9 mouse cellular contexts compared by ENCODE assay signal in genomic region chr11:95263816-95264454, GRCm38 (mm10). TPM values are rescaled to one million over a fixed set of nuclear protein-coding genes. Genes with fewer than 3 reads are reported as not detected.
DNase-seq lines count a peak whose midpoint lies in the region; ATAC-seq and TF ChIP-seq lines count a peak whose summit lies in the region.
"Had no signal": no experiment of that assay in that cellular context is flagged by ENCODE, and none has a peak within 500 bp of the region (broad histone marks: within the 10 kb centered on the region; RNA-seq: fewer than 3 reads in every experiment).

No protein-coding gene starts in this region.

- H3K9ac ChIP-seq in lung, embryonic 16.5 days (ENCODE audit: low read length), result no peak overlapping the region
- H3K9ac ChIP-seq: limb, embryonic 15.5 days had no signal

- H3K27ac ChIP-seq in lung, embryonic 16.5 days (ENCODE audit: low read length), result peak overlapping the region; percentile 70
- H3K27ac ChIP-seq: limb, embryonic 15.5 days had no signal

- 26% methylated on average over 11 of the region's 11 CpGs for WGBS in lung, embryonic 16.5 days

- no peak overlapping the region for H3K4me2 ChIP-seq in lung, embryonic 16.5 days (ENCODE audit: low read depth, low read length)
- H3K4me2 ChIP-seq: limb, embryonic 15.5 days had no signal

- DNase-seq in ZHBTc4 (ENCODE audit: low read depth, low spot score), result peak; percentile 39
- DNase-seq in heart, postnatal 4 days, result peak; percentile 75
- no peak for DNase-seq in right cerebral cortex, postnatal 14 days
- DNase-seq in layer of hippocampus, postnatal 25 days (ENCODE audit: extremely low spot score in 1 of 2, low spot score in 1 of 2), result no peak
- DNase-seq in cerebellum, adult 18-20 months, result no peak

- H3K4me1 ChIP-seq in E14TG2a.4 (replicated peaks; ENCODE audit: low read depth, low read length), result peaks cover 88% of the 10 kb centered on the region
- H3K4me1 ChIP-seq in lung, embryonic 16.5 days (replicated peaks; ENCODE audit: control insufficient read depth, insufficient read depth, low read length), result 0 out of 2 replicates have a peak, but pooled peaks cover 2% of the 10 kb centered on the region

- TF ChIP-seq CTCF in E14TG2a.4 (conservative IDR thresholded peaks at IDR 0.05; ENCODE audit: low read length), result no peak

- peak; percentile 60 for ATAC-seq in lung, embryonic 16.5 days (ENCODE audit: low read depth)

- peaks cover 34% of the 10 kb centered on the region for H3K36me3 ChIP-seq in E14TG2a.4 (ENCODE audit: insufficient read depth, low read length)
- H3K36me3 ChIP-seq in lung, embryonic 16.5 days (ENCODE audit: control insufficient read depth, insufficient read depth, low read length), result no peaks in the 10 kb centered on the region

- H3K27me3 ChIP-seq in E14TG2a.4 (ENCODE audit: insufficient read depth, low read length), result peaks cover 20% of the 10 kb centered on the region
- no peaks in the 10 kb centered on the region for H3K27me3 ChIP-seq in lung, embryonic 16.5 days (ENCODE audit: control insufficient read depth, insufficient read depth, low read depth, low read length)
- H3K27me3 ChIP-seq: limb, embryonic 15.5 days had no signal

- no peaks in the 10 kb centered on the region for H3K9me3 ChIP-seq in E14TG2a.4 (ENCODE audit: low read length)
- H3K9me3 ChIP-seq in lung, embryonic 16.5 days (ENCODE audit: control insufficient read depth, low read length), result no peaks in the 10 kb centered on the region
- H3K9me3 ChIP-seq: limb, embryonic 15.5 days had no signal

- peak overlapping the region; percentile 21; the same call in 1 of the 2 replicates for H3K4me3 ChIP-seq in E14TG2a.4 (replicated peaks; ENCODE audit: low read length)
- no peak overlapping the region for H3K4me3 ChIP-seq in lung, embryonic 16.5 days (ENCODE audit: low read length)
- H3K4me3 ChIP-seq: erythroblast, embryonic 14.5 days; limb, embryonic 15.5 days had no signal

RNA-seq across cellular contexts. Expression of gene Tac4, which starts 2.6 kb away (rescaled TPM):
- not detected for total RNA-seq in heart, postnatal 4 days (2021)
- not detected in 2 replicates for polyA plus RNA-seq in lung, embryonic 16.5 days (2015; fragmentation: Nextera tagmentation; extraction: Ambion mirVana)
- total RNA-seq in layer of hippocampus, postnatal 25 days (2021), result not detected
- polyA plus RNA-seq: erythroblast, embryonic 14.5 days had no signal

RNA-seq across cellular contexts. Expression of gene Kat7, which starts 46.1 kb away (rescaled TPM):
- 10 to 100 TPM; 52.9 to 54.3 TPM for total RNA-seq in heart, postnatal 4 days (2021)
- 75.3 and 80.2 TPM in 2 replicates for polyA plus RNA-seq in lung, embryonic 16.5 days (2015; fragmentation: Nextera tagmentation; extraction: Ambion mirVana)
- total RNA-seq in layer of hippocampus, postnatal 25 days (2021), result 10 to 100 TPM; 74.8 to 75.5 TPM

Comparison
In these comparisons a context has a peak if more than half of its experiments do, and no peak if none do; other contexts are left out.
1. DNase-seq: peak in ZHBTc4 (single experiment) and heart, postnatal 4 days (single experiment); none in right cerebral cortex, postnatal 14 days (single experiment), layer of hippocampus, postnatal 25 days (0 of 2) and cerebellum, adult 18-20 months (0 of 2).